Mouse (Mus musculus): Measurements from ENCODE around the gene Lrrfip2.
A peak's percentile ranks its signal among the peaks of the same experiment; 100 is the strongest.

The Lrrfip2 gene

GRCm38 (mm10) chr9:111117126-111117642 is at the start of gene Lrrfip2:
Lrrfip2 (plus strand) TSS chr9:111117592.
- no peak for DNase-seq

GRCm38 (mm10) chr9:111070546-111070961 is 46.8 kb upstream of the Lrrfip2 start:
- no peak for DNase-seq

GRCm38 (mm10) chr9:111072175-111072574 is 45.2 kb upstream of the Lrrfip2 start:
- peak; percentile 26 for DNase-seq

GRCm38 (mm10) chr9:111072971-111073370 is 44.4 kb upstream of the Lrrfip2 start:
- no peak for DNase-seq

- no peak for DNase-seq
Measured at GRCm38 (mm10) chr9:111077745-111078144, 39.6 kb upstream of the Lrrfip2 start.

- no peak for DNase-seq
Measured at GRCm38 (mm10) chr9:111080801-111081200, 36.6 kb upstream of the Lrrfip2 start.

- DNase-seq: no peak
Measured at GRCm38 (mm10) chr9:111081765-111082164, 35.6 kb upstream of the Lrrfip2 start.

GRCm38 (mm10) chr9:111085329-111085728 is 32.1 kb upstream of the Lrrfip2 start:
- DNase-seq: no peak

- no peak for DNase-seq
Measured at GRCm38 (mm10) chr9:111086137-111086536, 31.3 kb upstream of the Lrrfip2 start.

GRCm38 (mm10) chr9:111086995-111087606 is 30.3 kb upstream of the Lrrfip2 start:
- no peak for DNase-seq

- no peak for DNase-seq
Measured at GRCm38 (mm10) chr9:111087960-111088359, 29.4 kb upstream of the Lrrfip2 start.

GRCm38 (mm10) chr9:111088886-111089285 is 28.5 kb upstream of the Lrrfip2 start:
- DNase-seq: no peak

- DNase-seq: peak; percentile 34
Measured at GRCm38 (mm10) chr9:111092657-111093056, 24.7 kb upstream of the Lrrfip2 start.

GRCm38 (mm10) chr9:111093094-111093493 is 24.3 kb upstream of the Lrrfip2 start:
- DNase-seq: peak; percentile 46

- no peak for DNase-seq
Measured at GRCm38 (mm10) chr9:111094626-111095025, 22.8 kb upstream of the Lrrfip2 start.

GRCm38 (mm10) chr9:111095710-111096109 is 21.7 kb upstream of the Lrrfip2 start:
- no peak for DNase-seq

GRCm38 (mm10) chr9:111096419-111097326 is 20.7 kb upstream of the Lrrfip2 start:
- no peak for DNase-seq

- DNase-seq: no peak
Measured at GRCm38 (mm10) chr9:111097543-111097942, 19.8 kb upstream of the Lrrfip2 start.

GRCm38 (mm10) chr9:111100406-111100805 is 17.0 kb upstream of the Lrrfip2 start:
- no peak for DNase-seq

- no peak for DNase-seq
Measured at GRCm38 (mm10) chr9:111103293-111103692, 14.1 kb upstream of the Lrrfip2 start.

GRCm38 (mm10) chr9:111103893-111104292 is 13.5 kb upstream of the Lrrfip2 start:
- DNase-seq: no peak

- DNase-seq: no peak
Measured at GRCm38 (mm10) chr9:111107863-111108262, 9.5 kb upstream of the Lrrfip2 start.

- DNase-seq: peak; percentile 86
Measured at GRCm38 (mm10) chr9:111117794-111118251, 431 bp downstream of the Lrrfip2 start.
